ENCODE assay signal across 10 mouse cellular contexts in the genomic region with DNA sequence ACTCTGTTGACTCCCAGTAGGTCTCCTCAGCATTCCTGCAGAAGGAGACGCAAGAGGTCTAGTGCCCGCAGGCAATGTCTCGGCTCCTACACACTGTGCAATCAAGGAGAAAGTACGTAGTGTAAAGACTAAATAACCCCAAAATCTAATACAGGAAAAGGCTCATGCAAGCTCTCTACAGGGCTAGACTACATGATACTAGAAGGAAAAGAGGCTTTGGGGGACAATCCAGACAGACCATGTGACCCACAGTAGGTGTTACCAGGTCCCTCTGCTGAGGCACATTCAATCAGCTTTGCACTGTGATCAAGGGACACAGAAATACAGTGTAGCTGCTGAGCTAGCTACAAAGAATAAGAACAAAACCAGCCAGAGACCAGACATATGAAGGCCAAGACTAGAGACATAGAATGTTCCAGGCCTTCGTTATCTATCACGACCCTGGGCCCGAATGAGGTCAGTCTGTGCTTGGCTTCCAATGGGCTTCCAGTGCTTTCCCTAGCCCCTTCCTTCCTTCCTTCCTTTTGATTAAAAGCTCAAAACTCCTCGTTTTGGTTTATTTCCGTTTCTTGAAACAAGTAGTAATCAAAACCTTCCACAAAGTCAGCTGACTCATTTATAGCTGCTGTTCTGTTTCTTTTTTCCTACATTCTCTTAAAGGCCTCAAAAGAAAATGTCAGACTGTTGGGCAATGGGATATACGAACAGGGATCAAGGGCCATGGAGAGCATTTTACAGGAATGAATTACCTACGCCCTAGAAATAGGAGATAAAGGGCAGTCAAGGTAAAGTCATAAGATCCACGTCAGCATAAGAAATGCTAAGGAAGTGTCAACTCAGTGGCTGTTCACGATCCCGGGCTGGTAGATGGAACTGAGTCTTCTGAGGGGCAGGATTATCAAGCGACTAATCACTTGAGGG. TPM values are rescaled to one million over a fixed set of nuclear protein-coding genes. Genes with fewer than 3 reads are reported as not detected.
DNase-seq lines count a peak whose midpoint lies in the region; ATAC-seq and TF ChIP-seq lines count a peak whose summit lies in the region.
"Had no signal": no experiment of that assay in that cellular context is flagged by ENCODE, and none has a peak within 500 bp of the region (broad histone marks: within the 10 kb centered on the region; RNA-seq: fewer than 3 reads in every experiment).

No protein-coding gene starts in this region.

- no peak for ATAC-seq in lung, embryonic 14.5 days (ENCODE audit: insufficient read depth)
- no peak for ATAC-seq in heart, postnatal 0 days (ENCODE audit: insufficient read depth, low read depth)
- ATAC-seq in stomach, postnatal 0 days (ENCODE audit: low FRiP score, low TSS enrichment): no peak
- ATAC-seq in neural tube, embryonic 15.5 days (ENCODE audit: low FRiP score): no peak

- H3K4me2 ChIP-seq in lung, embryonic 14.5 days: peak overlapping the region; percentile 46; the same call in 1 of the 2 replicates
- H3K4me2 ChIP-seq in heart, postnatal 0 days (ENCODE audit: low read depth, low read length): peak overlapping the region; percentile 52
- 0 out of 2 replicates have a peak overlapping the region, but pooled peaks have one; percentile 36 for H3K4me2 ChIP-seq in stomach, postnatal 0 days (replicated peaks; ENCODE audit: low read depth)
- H3K4me2 ChIP-seq in neural tube, embryonic 15.5 days: no peak overlapping the region

- no peaks in the 10 kb centered on the region for H3K27me3 ChIP-seq in heart, adult 2 months (ENCODE audit: control insufficient read depth, insufficient read depth, low read length)
- H3K27me3 ChIP-seq in lung, embryonic 14.5 days (ENCODE audit: insufficient read depth, low read length): no peaks in the 10 kb centered on the region
- no peaks in the 10 kb centered on the region for H3K27me3 ChIP-seq in heart, postnatal 0 days (ENCODE audit: control insufficient read depth, insufficient read depth, low read length)
- H3K27me3 ChIP-seq in stomach, postnatal 0 days (ENCODE audit: control insufficient read depth, insufficient read depth, low read length): no peaks in the 10 kb centered on the region
- peaks cover 7% of the 10 kb centered on the region for H3K27me3 ChIP-seq in neural tube, embryonic 15.5 days (replicated peaks)

- peaks cover 11% of the 10 kb centered on the region for H3K36me3 ChIP-seq in heart, adult 2 months (ENCODE audit: control insufficient read depth, insufficient read depth, low read length)
- H3K36me3 ChIP-seq in lung, embryonic 14.5 days (ENCODE audit: insufficient read depth): no peaks in the 10 kb centered on the region
- H3K36me3 ChIP-seq in heart, postnatal 0 days (replicated peaks; ENCODE audit: control insufficient read depth, insufficient read depth, low read length): peaks cover 18% of the 10 kb centered on the region; the same call in 1 of the 2 replicates
- H3K36me3 ChIP-seq in stomach, postnatal 0 days (ENCODE audit: control insufficient read depth, insufficient read depth, low read length): no peaks in the 10 kb centered on the region
- H3K36me3 ChIP-seq in neural tube, embryonic 15.5 days: no peaks in the 10 kb centered on the region

- no peak for TF ChIP-seq CTCF in heart, adult 2 months (IDR thresholded peaks at IDR 0.05)
- TF ChIP-seq CTCF in lung, embryonic 14.5 days (IDR thresholded peaks at IDR 0.05; ENCODE audit: low read depth): no peak
- no peak for TF ChIP-seq CTCF in heart, postnatal 0 days (IDR thresholded peaks at IDR 0.05; ENCODE audit: low read depth)
- TF ChIP-seq CTCF in stomach, postnatal 0 days (IDR thresholded peaks at IDR 0.05; ENCODE audit: low read depth): no peak

- no peak for TF ChIP-seq POLR2A in heart, adult 2 months (IDR thresholded peaks at IDR 0.05; ENCODE audit: insufficient read depth, low read depth, low read length)

- H3K4me3 ChIP-seq in heart, adult 2 months: no peak overlapping the region
- no peak overlapping the region for H3K4me3 ChIP-seq in lung, embryonic 14.5 days (ENCODE audit: low read depth, low read length)
- peak overlapping the region; percentile 27; the same call in 1 of the 2 replicates for H3K4me3 ChIP-seq in heart, postnatal 0 days (ENCODE audit: low read depth, low read length)
- peak overlapping the region; percentile 10; the same call in 1 of the 2 replicates for H3K4me3 ChIP-seq in stomach, postnatal 0 days (ENCODE audit: low read depth, low read length)
- H3K4me3 ChIP-seq in neural tube, embryonic 15.5 days (replicated peaks): no peak overlapping the region

- peak overlapping the region; percentile 41 for H3K27ac ChIP-seq in heart, adult 2 months
- no peak overlapping the region for H3K27ac ChIP-seq in lung, embryonic 14.5 days (ENCODE audit: low read depth)
- peak overlapping the region; percentile 57 for H3K27ac ChIP-seq in heart, postnatal 0 days (ENCODE audit: low read depth)
- 0 out of 2 replicates have a peak overlapping the region, but pooled peaks have one; percentile 24 for H3K27ac ChIP-seq in stomach, postnatal 0 days (replicated peaks)
- H3K27ac ChIP-seq in neural tube, embryonic 15.5 days (replicated peaks): no peak overlapping the region
- H3K27ac ChIP-seq: liver, embryonic 14.5 days had no signal

- no peaks in the 10 kb centered on the region for H3K9me3 ChIP-seq in lung, embryonic 14.5 days (ENCODE audit: low read depth, low read length)
- no peaks in the 10 kb centered on the region for H3K9me3 ChIP-seq in heart, postnatal 0 days (replicated peaks; ENCODE audit: control insufficient read depth, low read length)
- no peaks in the 10 kb centered on the region for H3K9me3 ChIP-seq in stomach, postnatal 0 days (ENCODE audit: control insufficient read depth, low read length)
- H3K9me3 ChIP-seq in neural tube, embryonic 15.5 days (replicated peaks): no peaks in the 10 kb centered on the region

- intact Hi-C loops in heart, adult 2 months (cut with DNase I): loop anchor here (5.0 kb wide), 1 partner anchor 82 kb away; the partner anchor contains the start of gene Lemd3
- intact Hi-C loops in heart, postnatal 36 days (cut with DNase I): loop anchor here (5.0 kb wide), 1 partner anchor 82 kb away; the partner anchor contains the start of gene Lemd3
- intact Hi-C loops in left cerebral cortex, postnatal 25 days (cut with DNase I): no loop called here

- H3K4me1 ChIP-seq in heart, adult 2 months (ENCODE audit: control insufficient read depth, insufficient read depth, low read length): peaks cover 14% of the 10 kb centered on the region
- H3K4me1 ChIP-seq in lung, embryonic 14.5 days (ENCODE audit: insufficient read depth): peaks cover 14% of the 10 kb centered on the region
- peaks cover 37% of the 10 kb centered on the region for H3K4me1 ChIP-seq in heart, postnatal 0 days (ENCODE audit: control insufficient read depth, insufficient read depth)
- H3K4me1 ChIP-seq in stomach, postnatal 0 days (replicated peaks; ENCODE audit: control insufficient read depth, insufficient read depth): no peaks in the 10 kb centered on the region
- H3K4me1 ChIP-seq in neural tube, embryonic 15.5 days: peaks cover 12% of the 10 kb centered on the region

- peak in 1 of 2 experiments; percentile 15 for DNase-seq in heart, adult 2 months
- DNase-seq in heart, postnatal 36 days: no peak
- no peak for DNase-seq in lung, embryonic 14.5 days
- no peak for DNase-seq in lung, postnatal 4 days
- DNase-seq in heart, postnatal 0 days (ENCODE audit: low spot score): peak; percentile 28
- no peak for DNase-seq in stomach, postnatal 0 days (ENCODE audit: low spot score)
- DNase-seq in left cerebral cortex, postnatal 25 days (ENCODE audit: low spot score in 2 of 2): no peak
- DNase-seq: cerebellum, postnatal 10 days had no signal

- no peak overlapping the region for H3K9ac ChIP-seq in heart, adult 2 months (ENCODE audit: low read depth, low read length)
- H3K9ac ChIP-seq in lung, embryonic 14.5 days: no peak overlapping the region
- H3K9ac ChIP-seq in heart, postnatal 0 days (replicated peaks; ENCODE audit: low read depth, low read length): 0 out of 2 replicates have a peak overlapping the region, but pooled peaks have one; percentile 0
- no peak overlapping the region for H3K9ac ChIP-seq in stomach, postnatal 0 days (ENCODE audit: low read length)
- no peak overlapping the region for H3K9ac ChIP-seq in neural tube, embryonic 15.5 days (replicated peaks)
- H3K9ac ChIP-seq: liver, embryonic 14.5 days had no signal

- WGBS in heart, adult 2 months: 40% methylated on average over 15 of the region's 15 CpGs
- WGBS in lung, embryonic 14.5 days: 73% methylated on average over 15 of the region's 15 CpGs
- 56% methylated on average over 15 of the region's 15 CpGs for WGBS in heart, postnatal 0 days
- WGBS in stomach, postnatal 0 days: 75% methylated on average over 15 of the region's 15 CpGs
- 82% methylated on average over 15 of the region's 15 CpGs for WGBS in neural tube, embryonic 15.5 days

- no peak for TF ChIP-seq EP300 in heart, adult 2 months (IDR thresholded peaks at IDR 0.05; ENCODE audit: insufficient read depth, low read depth, low read length)
- no peak for TF ChIP-seq EP300 in heart, postnatal 0 days (IDR thresholded peaks at IDR 0.05; ENCODE audit: low read depth)
- no peak for TF ChIP-seq EP300 in stomach, postnatal 0 days (optimal IDR thresholded peaks at IDR 0.05)

- H3K79me2 ChIP-seq in heart, adult 2 months (replicated peaks; ENCODE audit: control insufficient read depth, insufficient read depth, low read length): no peaks in the 10 kb centered on the region; the same call in 1 of the 2 replicates

RNA-seq across cellular contexts. Expression of gene Msrb3, which starts 3.7 kb away (rescaled TPM):
- total RNA-seq in heart, adult 2 months (2021): 10 to 100 TPM; 88.7 to 92.5 TPM
- 53.5 and 86.5 TPM in 2 replicates for polyA plus RNA-seq in heart, adult 2 months (2012; rRNA removed)
- 10 to 100 TPM; 84.0 to 89.1 TPM for total RNA-seq in heart, postnatal 36 days (2021)
- polyA plus RNA-seq in lung, embryonic 14.5 days (2014; fragmentation: Nextera tagmentation; extraction: Ambion mirVana): 13.0 and 14.1 TPM in 2 replicates
- 122 and 134 TPM in 2 replicates for total RNA-seq in heart, postnatal 0 days (2014; rRNA removed; ENCODE audit: low replicate concordance)
- polyA plus RNA-seq in heart, postnatal 0 days (2015; fragmentation: Nextera tagmentation; extraction: Ambion mirVana): 29.5 and 45.0 TPM in 2 replicates
- 19.5 and 23.2 TPM in 2 replicates for polyA plus RNA-seq in stomach, postnatal 0 days (2015; fragmentation: Nextera tagmentation; extraction: Ambion mirVana)
- total RNA-seq in left cerebral cortex, postnatal 25 days (2021): 1 to 10 TPM; 5.7 to 6.0 TPM
- 1.2 and 4.1 TPM in 2 replicates for polyA plus RNA-seq in neural tube, embryonic 15.5 days (2015; fragmentation: Nextera tagmentation; extraction: Ambion mirVana)

Comparison
In these comparisons a context has a peak if more than half of its experiments do, and no peak if none do; other contexts are left out.
1. H3K4me3 ChIP-seq: peak in heart, postnatal 0 days (single experiment) and stomach, postnatal 0 days (single experiment); none in heart, adult 2 months (single experiment), lung, embryonic 14.5 days (single experiment) and neural tube, embryonic 15.5 days (single experiment).
2. H3K27ac ChIP-seq: peak in heart, adult 2 months (single experiment), heart, postnatal 0 days (single experiment) and stomach, postnatal 0 days (single experiment); none in lung, embryonic 14.5 days (single experiment) and neural tube, embryonic 15.5 days (single experiment).